Mouse (Mus musculus): ENCODE measurements around the gene Dnaja3. TPM values are rescaled to one million over a fixed set of nuclear protein-coding genes. Genes with fewer than 3 reads are reported as not detected.
"Not testable (repeated sequence)": the region's sequence is repeated elsewhere in the genome, so short reads cannot be mapped to it uniquely, and the experiment has no call there.

Gene Dnaja3
- total RNA-seq, 2 experiments from 2014 or later, result 59.4 to 66.5 TPM

DNA sequence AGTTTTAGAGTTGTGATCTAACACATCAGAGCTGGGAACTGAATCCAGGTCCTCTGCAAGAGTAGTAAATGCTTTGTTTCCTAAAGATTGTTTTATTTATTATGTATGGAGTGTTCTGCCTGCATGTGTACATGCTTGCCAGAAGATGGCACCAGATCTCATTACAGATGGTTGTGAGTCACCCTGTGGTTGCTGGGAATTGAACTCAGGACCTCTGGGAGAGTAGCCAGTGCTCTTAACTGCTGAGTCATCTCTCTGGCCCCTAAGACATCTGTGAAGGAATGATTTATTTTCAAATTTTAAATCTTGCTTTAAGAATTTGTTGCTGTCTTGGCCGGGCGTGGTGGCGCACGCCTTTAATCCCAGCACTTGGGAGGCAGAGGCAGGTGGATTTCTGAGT is 49.6 kb downstream of the Dnaja3 start:
- intact Hi-C loops (cut with DNase I), result not testable (repeated sequence)

DNA sequence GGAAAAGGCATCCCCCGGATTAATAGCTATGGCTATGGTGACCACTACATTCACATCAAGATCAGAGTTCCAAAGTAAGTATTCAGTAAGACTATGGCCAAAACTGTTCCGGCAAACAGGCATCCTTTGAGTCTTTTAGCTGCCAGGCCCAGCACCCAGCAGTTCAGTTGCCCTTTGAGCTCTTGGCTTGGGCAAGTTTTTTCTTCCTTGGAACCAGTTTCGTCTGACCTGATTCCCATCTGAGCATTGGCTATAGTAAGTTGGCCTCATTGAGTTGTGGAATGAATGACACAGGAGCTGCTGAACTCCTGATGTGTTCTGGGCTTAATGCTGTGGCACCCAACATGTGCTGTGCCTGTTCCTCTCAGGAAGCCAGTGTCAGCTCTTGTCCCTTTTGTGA is 61.4 kb downstream of the Dnaja3 start:
- DNase-seq (ENCODE audit: low spot score in 2 of 2), result no peak
- intact Hi-C loops (cut with DNase I), result no loop called here

More for the DNA sequence above, 49.6 kb downstream of the Dnaja3 start:
- not testable (repeated sequence) for DNase-seq (ENCODE audit: low spot score in 2 of 2)

DNA sequence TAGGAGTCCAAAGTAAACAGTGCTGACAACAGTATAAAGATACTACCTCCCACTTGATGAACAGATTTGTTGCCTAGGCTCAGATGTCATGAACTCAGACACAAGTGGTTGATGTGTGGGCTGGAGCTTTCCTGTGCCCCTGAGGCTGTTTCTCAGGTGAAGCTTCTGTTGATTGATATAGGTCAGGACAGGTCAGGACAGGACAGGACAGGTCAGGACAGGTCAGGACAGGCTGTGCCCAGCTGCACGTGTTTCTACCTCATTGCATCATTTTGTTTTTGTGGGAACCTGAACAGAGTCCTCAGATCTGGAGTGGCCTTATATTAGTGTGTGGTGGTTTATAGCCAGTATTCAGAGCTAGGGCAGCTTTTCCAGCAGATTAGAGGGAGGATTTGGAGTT is 62.9 kb downstream of the Dnaja3 start:
- no peak for DNase-seq (ENCODE audit: low spot score in 2 of 2)
- intact Hi-C loops (cut with DNase I), result no loop called here

DNA sequence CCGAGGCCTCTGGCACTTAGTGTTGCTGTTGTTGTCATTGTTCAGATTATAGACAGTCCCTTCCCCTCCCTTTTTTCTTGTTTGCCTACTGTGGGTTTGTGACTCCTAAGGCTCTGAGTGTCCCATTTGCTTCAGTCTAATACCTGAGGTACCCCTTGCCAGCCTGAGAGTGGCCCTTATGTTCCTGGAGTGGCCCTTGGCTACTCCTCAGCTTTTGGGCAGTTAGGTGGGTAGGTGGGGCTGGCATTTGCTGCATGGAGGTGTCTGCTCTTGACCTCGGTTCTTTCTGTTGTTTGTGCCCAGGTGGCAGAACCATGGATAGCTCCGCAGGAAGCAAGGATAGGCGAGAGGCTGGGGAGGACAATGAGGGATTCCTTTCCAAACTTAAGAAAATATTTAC is 65.8 kb downstream of the Dnaja3 start:
- intact Hi-C loops (cut with DNase I), result no loop called here
- no peak for DNase-seq (ENCODE audit: low spot score in 2 of 2)

DNA sequence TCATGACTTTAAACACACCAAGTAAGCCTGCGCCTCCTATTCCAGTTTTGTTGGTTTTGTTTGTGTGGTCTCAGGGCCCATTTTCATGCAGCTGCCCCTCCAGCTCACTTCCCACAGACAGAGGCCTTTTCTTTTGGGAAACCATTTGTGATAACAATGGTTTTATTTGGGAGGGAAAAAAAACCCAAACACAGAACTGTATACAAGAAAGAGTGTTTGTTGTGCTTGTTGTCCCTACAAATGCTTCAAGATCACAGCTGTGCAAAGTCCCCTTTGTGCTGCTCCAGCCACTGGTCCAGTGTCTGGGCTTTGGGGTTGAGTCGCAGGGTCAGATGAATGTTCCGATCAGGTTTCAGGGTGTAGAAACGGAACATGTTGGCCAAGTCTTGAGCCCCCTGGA is 71.4 kb downstream of the Dnaja3 start:
- intact Hi-C loops (cut with DNase I), result no loop called here
- no peak for DNase-seq (ENCODE audit: low spot score in 2 of 2)

DNA sequence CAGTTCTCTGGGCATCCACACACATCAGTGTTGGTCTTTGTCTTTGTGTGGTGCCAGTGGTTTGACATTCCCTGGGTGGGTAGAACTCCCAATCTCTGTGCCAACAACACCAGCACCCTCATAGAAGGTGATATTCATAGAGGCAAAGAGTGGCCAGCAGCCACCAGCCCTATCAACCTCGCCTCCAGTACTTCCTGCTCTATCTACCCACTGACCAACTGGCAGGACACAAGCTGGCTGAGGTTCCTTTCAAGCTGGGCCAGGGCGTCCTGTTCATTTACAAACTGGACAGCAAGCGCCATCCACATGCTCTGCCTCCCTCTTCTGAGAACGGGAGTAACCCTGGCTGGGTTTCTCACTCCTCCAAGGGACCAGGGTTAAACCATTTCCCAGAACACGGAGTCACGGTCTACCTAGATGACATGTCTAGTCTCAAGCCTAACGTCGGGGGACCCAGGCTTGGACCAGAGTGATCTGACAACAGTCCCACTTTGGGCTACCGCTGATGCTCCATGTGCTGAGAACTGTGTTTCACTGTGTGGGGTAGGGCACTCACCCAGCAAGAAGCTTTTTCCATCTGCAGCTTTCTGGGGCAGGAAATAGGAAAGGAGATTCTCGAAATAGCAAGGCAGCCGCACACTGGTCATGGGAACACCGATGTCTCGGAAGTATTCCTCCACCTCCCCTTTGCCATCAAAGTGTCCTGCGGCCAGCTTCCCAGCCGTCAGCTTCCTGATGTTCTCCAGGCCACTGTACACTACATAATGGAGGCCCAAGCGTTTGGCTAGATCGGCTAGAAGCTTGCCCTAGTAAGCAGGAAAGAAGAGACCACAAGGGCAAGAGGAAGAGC is 74.3 kb downstream of the Dnaja3 start:
- no peak for DNase-seq (ENCODE audit: low spot score in 2 of 2)
- intact Hi-C loops (cut with DNase I), result no loop called here

DNA sequence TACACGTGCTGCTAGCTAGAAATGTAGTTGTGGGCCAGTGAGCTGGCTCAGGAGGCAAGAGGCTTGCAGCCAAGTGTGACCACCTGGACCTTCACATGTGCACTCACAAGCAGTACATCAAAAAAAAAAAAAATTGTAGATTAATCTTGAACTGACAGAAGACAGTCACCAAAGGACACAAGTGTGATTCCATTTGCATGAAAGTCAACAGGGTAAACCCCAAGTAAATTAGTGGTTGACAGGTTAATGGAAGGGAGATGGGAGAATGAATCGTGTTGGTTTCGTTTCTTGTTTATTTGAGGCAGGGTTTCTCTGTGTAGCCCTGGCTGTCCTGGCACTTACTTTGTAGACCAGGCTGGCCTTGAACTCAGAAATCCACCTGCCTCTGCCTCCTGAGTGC is 78.1 kb downstream of the Dnaja3 start:
- no peak for DNase-seq (ENCODE audit: low spot score in 2 of 2)
- intact Hi-C loops (cut with DNase I), result loop anchor here (5.0 kb wide), 1 partner anchor 69 kb away; no protein-coding TSS in a partner anchor

DNA sequence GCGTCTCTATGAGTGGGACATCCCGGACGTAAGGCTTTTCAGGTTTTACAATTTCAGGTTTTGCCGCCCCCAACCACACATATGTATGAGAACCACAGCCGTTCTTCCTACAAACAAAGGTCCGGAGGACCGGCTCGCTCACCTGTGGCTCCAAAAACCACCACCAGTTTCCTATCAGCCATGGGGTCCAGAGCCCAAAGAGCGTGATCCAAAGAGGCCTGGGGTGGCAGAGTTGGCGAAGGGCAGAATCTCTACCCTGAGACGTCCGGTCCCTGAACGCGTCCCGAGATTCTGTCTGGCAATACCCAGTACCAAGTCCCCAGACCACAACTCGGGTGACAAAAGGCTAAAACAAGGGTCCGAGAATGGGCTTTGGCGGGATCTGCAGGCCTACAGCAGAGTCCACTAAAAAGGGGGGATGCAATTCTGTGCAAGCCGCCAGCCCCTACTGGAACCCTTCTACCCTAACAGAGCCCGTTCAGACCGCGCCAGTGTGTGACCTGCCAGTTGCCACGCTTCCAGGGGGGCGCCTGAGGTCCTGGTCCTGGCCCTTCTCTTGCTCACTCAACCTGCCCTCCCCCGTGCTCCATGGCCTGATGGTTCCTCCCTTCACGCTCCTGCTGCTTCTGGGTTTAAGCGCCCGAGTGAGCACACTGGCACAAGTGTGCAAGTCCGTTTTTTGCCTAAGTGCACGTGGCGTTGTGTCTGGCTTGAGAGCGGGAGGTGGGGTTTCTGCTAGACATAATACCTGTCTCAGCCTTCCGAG is 79.1 kb downstream of the Dnaja3 start, which contains the start of gene Nmral1:
Nmral1 (minus strand) TSS at position 604 of the 766 bp plus-strand sequence.
- intact Hi-C loops (cut with DNase I), result loop anchor here (5.0 kb wide), 1 partner anchor 68 kb away; no protein-coding TSS in a partner anchor
- DNase-seq (ENCODE audit: low spot score in 2 of 2), result peak; percentile 62 to 65

DNA sequence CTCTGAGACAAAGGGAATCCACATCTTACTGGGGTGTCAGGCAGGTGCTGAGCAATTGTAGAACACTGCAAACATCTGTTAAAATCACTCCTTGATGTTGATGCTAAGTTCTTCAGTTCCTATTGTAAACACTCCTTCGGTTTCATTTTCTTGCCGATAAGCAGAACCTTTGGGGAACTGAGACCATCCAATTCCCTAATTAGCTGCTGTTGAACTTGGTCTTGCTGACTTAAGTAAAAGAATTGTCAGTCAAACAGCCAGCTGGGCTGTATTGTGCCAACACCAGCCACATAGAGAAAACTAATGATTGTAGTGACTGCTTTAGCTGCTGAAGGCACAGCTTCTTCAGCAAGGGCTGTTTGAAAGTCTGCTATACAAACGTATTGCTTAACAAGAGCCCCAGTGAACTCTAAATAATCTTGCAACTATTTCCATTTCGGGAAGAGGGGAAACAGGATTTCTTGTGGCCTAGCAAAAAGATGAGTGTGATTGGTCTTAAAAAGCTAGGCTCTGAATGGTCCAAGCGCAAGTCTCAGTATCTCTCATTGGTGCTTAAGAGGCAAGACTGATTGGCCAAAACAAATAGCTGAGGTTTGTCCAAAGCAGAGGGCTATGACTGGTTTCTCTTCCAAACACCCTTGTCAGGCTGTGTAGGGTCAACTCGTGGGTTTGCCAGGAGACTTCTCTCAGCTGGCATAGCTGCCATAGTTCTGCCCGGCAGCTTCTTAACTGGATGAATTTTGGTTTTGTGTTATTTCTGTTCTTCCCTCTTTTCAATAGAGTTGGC is 82.5 kb downstream of the Dnaja3 start:
- DNase-seq (ENCODE audit: low spot score in 2 of 2), result no peak
- intact Hi-C loops (cut with DNase I), result no loop called here

DNA sequence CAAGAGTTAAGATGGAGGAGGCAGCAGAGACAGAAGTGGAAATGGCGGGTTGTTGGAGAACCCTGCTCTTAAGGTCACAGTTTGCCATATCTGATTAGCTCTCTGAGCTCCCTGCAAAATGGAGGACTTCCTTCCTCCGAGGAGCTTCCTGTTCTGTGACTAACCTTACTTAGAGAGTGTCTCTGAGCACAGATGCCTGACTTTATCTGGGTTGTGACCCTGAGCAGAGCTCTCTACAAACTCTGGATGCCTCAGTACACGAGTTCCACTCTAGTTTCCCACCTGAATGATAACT is 83.1 kb downstream of the Dnaja3 start:
- no peak for DNase-seq (ENCODE audit: low spot score in 2 of 2)
- intact Hi-C loops (cut with DNase I), result no loop called here

DNA sequence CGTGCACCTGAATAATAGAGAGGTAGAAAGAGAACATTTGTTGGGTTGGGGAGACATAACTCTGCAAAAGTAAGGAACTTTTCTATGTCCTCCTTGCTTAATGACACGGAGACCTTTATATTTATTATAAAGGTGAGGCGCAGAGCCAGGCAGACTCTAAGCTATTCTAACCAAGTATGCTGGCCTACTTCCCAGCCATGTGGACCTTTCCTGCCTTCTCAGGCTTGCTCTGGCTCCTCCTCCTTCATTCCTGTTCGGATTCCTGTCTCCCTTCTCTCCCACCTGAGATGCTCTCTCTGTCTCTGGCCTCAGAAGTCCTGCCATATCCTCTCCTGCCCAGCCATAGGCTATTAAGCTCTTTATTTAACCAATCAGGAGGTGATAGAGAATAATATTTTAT is 85.5 kb downstream of the Dnaja3 start:
- intact Hi-C loops (cut with DNase I), result no loop called here
- DNase-seq (ENCODE audit: low spot score in 2 of 2), result no peak

DNA sequence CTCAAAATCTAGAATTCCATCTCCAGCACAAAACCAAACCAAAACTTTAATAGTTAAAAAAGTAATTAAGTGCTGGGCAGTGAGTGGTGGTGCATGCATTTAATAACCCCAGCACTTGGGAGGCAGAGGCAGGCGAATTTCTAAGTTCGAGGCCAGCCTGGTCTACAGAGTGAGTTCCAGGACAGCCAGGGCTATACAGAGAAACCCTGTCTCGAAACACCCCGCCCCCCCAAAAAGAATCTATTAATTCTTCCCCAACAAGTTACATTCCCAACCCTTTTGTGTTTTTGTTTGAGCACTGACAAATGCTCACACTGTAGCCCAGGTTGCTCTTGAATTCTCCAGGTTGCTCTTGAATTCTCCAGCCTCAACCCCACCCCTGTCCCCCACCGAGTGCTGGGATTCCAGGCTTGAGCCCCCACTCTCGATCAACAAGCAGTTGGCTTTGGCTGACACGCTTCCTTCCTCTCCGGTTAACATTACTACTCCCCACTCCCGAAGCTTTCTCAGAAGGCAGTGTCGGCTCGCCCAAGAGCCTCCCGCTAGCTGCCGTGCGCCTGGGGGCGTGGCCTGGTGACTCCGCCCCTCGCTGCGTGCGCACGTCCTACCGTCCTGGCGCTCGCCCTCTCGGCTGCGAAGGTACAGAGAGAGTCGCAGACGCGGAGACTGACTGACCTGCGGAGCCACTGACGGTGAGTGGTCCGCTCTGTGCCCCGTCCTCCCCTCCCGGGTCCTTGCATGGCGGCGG is 86.2 kb downstream of the Dnaja3 start, which contains the start of gene Hmox2:
Hmox2 (plus strand) TSS at position 582 of the 748 bp plus-strand sequence.
- intact Hi-C loops (cut with DNase I), result no loop called here
- peak; percentile 91 to 93 for DNase-seq (ENCODE audit: low spot score in 2 of 2)

DNA sequence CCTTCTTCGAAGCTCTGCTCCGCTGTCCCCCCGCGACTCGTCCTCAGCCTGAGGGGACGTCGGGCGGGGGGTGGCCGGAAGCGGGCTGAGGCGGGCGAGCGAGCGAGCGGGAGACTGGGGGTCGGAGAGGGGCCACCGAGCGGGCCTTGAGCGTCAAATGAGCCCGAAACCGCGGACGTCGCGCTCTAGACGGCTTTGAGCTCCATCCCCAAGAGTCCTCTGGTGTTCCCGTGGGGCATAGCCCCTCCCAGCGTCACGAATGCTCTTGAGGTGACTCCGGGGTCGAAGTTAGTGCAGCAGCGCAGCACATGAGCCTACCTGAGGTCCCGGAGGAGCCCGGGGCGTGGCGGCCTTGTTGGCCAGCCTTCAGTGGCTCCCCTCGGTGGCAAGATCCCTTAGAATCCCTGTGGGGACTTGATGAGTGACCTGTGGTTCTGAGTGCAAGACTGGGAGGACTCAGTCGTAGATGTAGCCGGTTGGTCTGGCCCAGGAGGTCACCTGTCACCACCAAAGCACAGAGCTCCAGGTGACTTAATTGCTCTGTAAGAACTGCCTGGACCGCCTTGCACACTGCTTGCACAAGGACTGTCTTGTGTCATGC is 86.8 kb downstream of the Dnaja3 start:
- intact Hi-C loops (cut with DNase I), result no loop called here
- DNase-seq (ENCODE audit: low spot score in 2 of 2), result peak in 1 of 2 experiments; percentile 25

DNA sequence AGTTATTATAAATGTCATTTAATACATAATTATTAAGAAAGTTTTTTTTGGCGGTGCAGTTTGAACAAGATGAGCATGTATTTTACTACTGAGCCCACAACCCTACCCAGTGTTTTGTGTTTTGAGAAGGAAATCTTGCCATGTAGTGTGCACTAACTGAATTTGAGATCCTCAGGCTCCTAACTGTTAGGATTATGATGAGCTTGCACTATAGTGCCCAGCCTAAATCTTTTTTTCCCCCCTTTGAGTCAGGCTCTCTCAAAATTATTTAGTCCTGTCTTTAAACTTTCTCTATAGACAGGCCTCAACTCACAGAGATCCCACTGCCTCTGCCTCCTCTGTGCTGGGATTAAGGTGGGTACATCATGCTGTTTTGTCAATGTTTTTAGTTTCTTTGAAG is 87.7 kb downstream of the Dnaja3 start:
- intact Hi-C loops (cut with DNase I), result no loop called here
- DNase-seq (ENCODE audit: low spot score in 2 of 2), result no peak

DNA sequence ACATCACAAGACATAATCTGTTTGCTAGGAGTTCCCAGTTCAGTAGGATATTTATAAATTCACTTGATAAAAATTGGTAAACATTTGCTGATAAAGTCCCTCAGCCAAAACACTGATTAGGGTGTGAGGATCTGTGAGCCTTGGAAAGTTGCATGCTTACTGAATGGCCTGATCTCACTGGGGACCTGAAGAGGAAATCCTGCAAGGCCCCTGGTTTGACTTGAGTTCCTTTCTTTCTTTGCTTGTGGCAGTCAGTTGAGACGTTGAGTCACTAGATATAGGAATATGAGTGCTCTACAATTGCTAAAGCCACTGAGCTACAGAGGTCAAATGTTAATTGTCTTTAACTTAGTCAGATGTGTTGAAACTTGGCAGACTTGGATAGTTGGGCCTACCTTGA is 88.2 kb downstream of the Dnaja3 start:
- intact Hi-C loops (cut with DNase I), result no loop called here
- no peak for DNase-seq (ENCODE audit: low spot score in 2 of 2)

DNA sequence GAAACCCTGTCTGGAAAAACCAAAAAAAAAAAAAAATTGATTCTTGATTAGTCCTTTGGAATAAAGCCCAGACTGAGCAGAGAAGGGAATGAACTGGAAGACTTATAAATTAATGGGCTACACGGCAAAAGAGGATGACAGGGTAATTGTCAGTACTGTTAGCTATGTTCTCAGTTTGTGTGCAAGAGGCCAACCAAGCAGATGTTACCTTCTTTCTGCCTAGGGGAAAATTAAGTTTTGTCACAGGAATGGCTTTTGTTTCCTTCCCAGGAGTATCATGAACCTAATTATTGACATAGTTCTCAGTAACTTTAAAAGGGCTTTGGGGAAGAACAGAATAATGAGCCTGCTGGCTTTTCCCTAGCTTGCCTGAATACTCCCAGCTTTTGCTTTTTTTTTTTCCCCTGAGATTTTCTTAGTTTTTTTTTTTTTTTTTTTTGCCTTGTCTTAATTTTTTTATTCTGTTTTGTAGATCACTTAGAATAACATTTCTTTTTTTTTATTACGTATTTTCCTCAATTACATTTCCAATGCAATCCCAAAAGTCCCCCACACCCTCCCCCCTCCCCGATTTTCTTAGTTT is 91.1 kb downstream of the Dnaja3 start:
- intact Hi-C loops (cut with DNase I), result no loop called here
- DNase-seq (ENCODE audit: low spot score in 2 of 2), result no peak

DNA sequence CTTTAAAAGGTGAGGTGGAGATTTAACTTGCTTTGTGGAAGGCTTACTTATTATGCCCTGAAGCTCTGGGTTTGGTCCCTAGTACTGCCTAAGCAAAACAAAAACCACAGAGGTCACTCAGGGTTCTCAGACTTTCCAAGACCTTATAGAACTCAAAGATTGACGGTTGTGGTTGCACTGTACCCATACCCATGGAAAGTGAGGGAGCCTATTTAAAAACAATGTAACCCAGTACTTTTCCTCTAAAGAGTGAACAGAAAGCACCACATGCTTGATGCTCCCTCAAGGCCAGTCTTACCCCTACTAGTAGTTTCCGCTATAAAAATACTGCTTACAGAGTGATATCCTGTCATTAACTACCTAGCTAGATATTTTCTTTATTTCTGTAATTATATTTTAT is 96.5 kb downstream of the Dnaja3 start:
- no peak for DNase-seq (ENCODE audit: low spot score in 2 of 2)
- intact Hi-C loops (cut with DNase I), result no loop called here

DNA sequence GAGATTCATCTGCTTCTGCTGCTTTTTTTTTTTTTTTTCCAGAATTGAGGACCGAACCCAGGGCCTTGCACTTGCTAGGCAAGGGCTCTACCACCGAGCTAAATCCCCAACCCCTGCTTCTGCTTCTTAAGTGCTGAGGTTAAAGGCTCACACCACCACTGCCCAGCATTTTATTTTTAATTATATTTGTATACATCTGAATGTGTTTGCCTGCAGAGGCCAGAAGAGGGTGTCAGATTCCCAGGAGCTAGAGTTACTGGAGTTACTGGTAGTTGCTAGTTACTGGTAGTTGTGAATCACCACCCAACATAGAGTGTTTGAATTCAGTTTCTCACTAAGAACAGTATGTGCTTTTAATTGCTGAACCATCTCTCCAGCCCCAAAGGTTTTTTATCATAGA is 100.2 kb downstream of the Dnaja3 start:
- intact Hi-C loops (cut with DNase I), result no loop called here
- DNase-seq (ENCODE audit: low spot score in 2 of 2), result no peak

DNA sequence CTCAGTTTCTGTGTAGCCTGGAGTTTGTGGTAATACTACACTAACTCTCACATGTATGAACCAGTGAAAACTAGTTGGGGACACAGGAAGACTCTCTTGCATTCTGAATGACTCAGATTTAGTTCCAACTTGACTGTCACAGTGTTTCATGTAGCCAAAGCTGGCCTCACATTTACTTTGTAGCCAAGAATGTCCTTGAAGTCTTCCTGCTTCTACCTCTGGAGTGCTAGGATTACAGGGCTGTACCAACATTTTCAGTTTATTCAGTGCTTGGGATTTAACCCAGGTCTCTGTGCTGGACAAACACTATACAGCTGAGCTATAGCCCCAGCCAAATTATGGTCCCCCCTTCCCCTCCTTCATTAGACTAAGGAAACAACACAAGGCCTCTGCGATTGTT is 102.4 kb downstream of the Dnaja3 start:
- no peak for DNase-seq (ENCODE audit: low spot score in 2 of 2)

More for the DNA sequence above, 102.4 kb downstream of the Dnaja3 start:
- intact Hi-C loops (cut with DNase I), result no loop called here

Measured in left cerebral cortex, postnatal 36 days (tissue).